Mouse (Mus musculus): ENCODE results near the gene Oas2.
A peak's percentile ranks its signal among the peaks of the same experiment; 100 is the strongest.
"Not testable (repeated sequence)": the region's sequence is repeated elsewhere in the genome, so short reads cannot be mapped to it uniquely, and the experiment has no call there.

Oas2 gene

GRCm38 (mm10) chr5:120749688-120750087 lies at the start of gene Oas2:
Oas2 (minus strand) TSS chr5:120749853.
- DNase-seq (ENCODE audit: low spot score in 2 of 2), result peak; percentile 27 to 55

GRCm38 (mm10) chr5:120798943-120799342 lies 49.3 kb upstream of the Oas2 start:
- DNase-seq (ENCODE audit: low spot score in 2 of 2), result not testable (repeated sequence)

GRCm38 (mm10) chr5:120798147-120798546 lies 48.5 kb upstream of the Oas2 start:
- DNase-seq (ENCODE audit: low spot score in 2 of 2), result not testable (repeated sequence)

GRCm38 (mm10) chr5:120795480-120796034 lies 45.9 kb upstream of the Oas2 start, which contains the start of gene Oas1e:
Oas1e (minus strand) TSS chr5:120795530.
- not testable (repeated sequence) for DNase-seq (ENCODE audit: low spot score in 2 of 2)

GRCm38 (mm10) chr5:120793043-120793442 lies 43.4 kb upstream of the Oas2 start:
- peak in 1 of 2 experiments; percentile 22 for DNase-seq (ENCODE audit: low spot score in 2 of 2)

- DNase-seq (ENCODE audit: low spot score in 2 of 2), result no peak
Measured at GRCm38 (mm10) chr5:120787042-120787441, 37.4 kb upstream of the Oas2 start.

- DNase-seq (ENCODE audit: low spot score in 2 of 2), result no peak
Measured at GRCm38 (mm10) chr5:120782446-120782845, 32.8 kb upstream of the Oas2 start.

- DNase-seq (ENCODE audit: low spot score in 2 of 2), result no peak
Measured at GRCm38 (mm10) chr5:120781646-120782045, 32.0 kb upstream of the Oas2 start.

- DNase-seq (ENCODE audit: low spot score in 2 of 2), result peak in 1 of 2 experiments; percentile 5
Measured at GRCm38 (mm10) chr5:120779922-120780321, 30.3 kb upstream of the Oas2 start.

- no peak for DNase-seq (ENCODE audit: low spot score in 2 of 2)
Measured at GRCm38 (mm10) chr5:120778941-120779340, 29.3 kb upstream of the Oas2 start.

GRCm38 (mm10) chr5:120777478-120777877 lies 27.8 kb upstream of the Oas2 start, which contains the start of gene Oas3:
Oas3 (minus strand) TSS chr5:120777661.
- no peak for DNase-seq (ENCODE audit: low spot score in 2 of 2)

- DNase-seq (ENCODE audit: low spot score in 2 of 2), result no peak
Measured at GRCm38 (mm10) chr5:120776801-120777200, 27.1 kb upstream of the Oas2 start.

GRCm38 (mm10) chr5:120775287-120775985 lies 25.8 kb upstream of the Oas2 start:
- DNase-seq (ENCODE audit: low spot score in 2 of 2), result no peak

- DNase-seq (ENCODE audit: low spot score in 2 of 2), result no peak
Measured at GRCm38 (mm10) chr5:120769396-120769795, 19.7 kb upstream of the Oas2 start.

- no peak for DNase-seq (ENCODE audit: low spot score in 2 of 2)
Measured at GRCm38 (mm10) chr5:120765010-120765409, 15.4 kb upstream of the Oas2 start.

GRCm38 (mm10) chr5:120761901-120762300 lies 12.2 kb upstream of the Oas2 start:
- peak in 1 of 2 experiments; percentile 23 for DNase-seq (ENCODE audit: low spot score in 2 of 2)

- no peak for DNase-seq (ENCODE audit: low spot score in 2 of 2)
Measured at GRCm38 (mm10) chr5:120754215-120754614, 4.6 kb upstream of the Oas2 start.

- no peak for DNase-seq (ENCODE audit: low spot score in 2 of 2)
Measured at GRCm38 (mm10) chr5:120752786-120753185, 3.1 kb upstream of the Oas2 start.

- DNase-seq (ENCODE audit: low spot score in 2 of 2), result no peak
Measured at GRCm38 (mm10) chr5:120751206-120751605, 1.6 kb upstream of the Oas2 start.

GRCm38 (mm10) chr5:120746451-120746850 lies 3.2 kb downstream of the Oas2 start:
- peak in 1 of 2 experiments; percentile 37 for DNase-seq (ENCODE audit: low spot score in 2 of 2)

- no peak for DNase-seq (ENCODE audit: low spot score in 2 of 2)
Measured at GRCm38 (mm10) chr5:120742125-120742524, 7.5 kb downstream of the Oas2 start.

GRCm38 (mm10) chr5:120734380-120734990 lies 15.2 kb downstream of the Oas2 start:
- DNase-seq (ENCODE audit: low spot score in 2 of 2), result no peak

GRCm38 (mm10) chr5:120733696-120734095 lies 16.0 kb downstream of the Oas2 start:
- no peak for DNase-seq (ENCODE audit: low spot score in 2 of 2)

Measured in heart, adult 9 months (tissue).